Mouse (Mus musculus) liver, embryonic 18 days (tissue): Measurements from ENCODE around the gene Dcaf8. TPM values are rescaled to one million over a fixed set of nuclear protein-coding genes. Genes with fewer than 3 reads are reported as not detected.

Experiments
- polyA plus RNA-seq: library from polyadenylated mRNA; depleted of rRNA; stranded (reverse); fragments of >200 nt; gene quantifications from 2 replicates; pipeline ENCODE4 v1.2.3, GENCODE M21; 2012; rRNA removed

Gene Dcaf8
- 37.2 and 40.3 TPM in 2 replicates for polyA plus RNA-seq

GRCm38 (mm10) chr1:172147835-172148278 is at the start of gene Dcaf8:
TSS of gene Dcaf8 (plus strand) at chr1:172148084.

GRCm38 (mm10) chr1:172126376-172127347 is 21.2 kb upstream of the Dcaf8 start, which contains the start of gene Pex19:
TSS of gene Pex19 (plus strand) at chr1:172126755.

GRCm38 (mm10) chr1:172206141-172206917 is 58.4 kb downstream of the Dcaf8 start, which contains the start of gene Pea15a:
TSS of gene Pea15a (minus strand) at chr1:172206804.

GRCm38 (mm10) chr1:172219451-172220406 is 71.8 kb downstream of the Dcaf8 start, which contains the start of gene Casq1:
TSS of gene Casq1 (minus strand) at chr1:172219868.

Other genes starting within 250 kb of the Dcaf8 start
- gene Slamf6, start 230.6 kb upstream of the Dcaf8 start, polyA plus RNA-seq = 2.2 and 3.1 TPM in 2 replicates
- 0.65 and 0.95 TPM in 2 replicates for gene Vangl2, start 119.6 kb upstream of the Dcaf8 start, polyA plus RNA-seq
- not detected in 2 replicates for gene Nhlh1, start 90.5 kb upstream of the Dcaf8 start, polyA plus RNA-seq
- 47.8 and 52.1 TPM in 2 replicates for gene Copa, start 65.6 kb upstream of the Dcaf8 start, polyA plus RNA-seq
- 29.8 and 34.6 TPM in 2 replicates for gene Ncstn, start 65.3 kb upstream of the Dcaf8 start, polyA plus RNA-seq
- 40.4 and 44.5 TPM in 2 replicates for gene Pex19, start 21.3 kb upstream of the Dcaf8 start, polyA plus RNA-seq
- 15.3 and 17.4 TPM in 2 replicates for gene Pea15a, start 58.7 kb downstream of the Dcaf8 start, polyA plus RNA-seq
- gene Casq1, start 71.8 kb downstream of the Dcaf8 start, polyA plus RNA-seq = 0.41 and 0.47 TPM in 2 replicates
- 0.03 and 0.05 TPM in 2 replicates for gene Atp1a4, start 110.3 kb downstream of the Dcaf8 start, polyA plus RNA-seq
- gene Igsf8, start 113.6 kb downstream of the Dcaf8 start, polyA plus RNA-seq = 20.2 and 23.9 TPM in 2 replicates
- gene Atp1a2, start 150.0 kb downstream of the Dcaf8 start, polyA plus RNA-seq = 0.09 and 0.12 TPM in 2 replicates
- gene Kcnj9, start 181.2 kb downstream of the Dcaf8 start, polyA plus RNA-seq = 0.04 and 0.05 TPM in 2 replicates
- 0.14 and 0.17 TPM in 2 replicates for gene Kcnj10, start 193.1 kb downstream of the Dcaf8 start, polyA plus RNA-seq
- gene Pigm, start 228.5 kb downstream of the Dcaf8 start, polyA plus RNA-seq = 3.6 TPM in 2 replicates